Mouse (Mus musculus) urinary bladder, adult 18-20 months (tissue): ENCODE measurements around the gene Gm3371.
"Not testable (repeated sequence)": the region's sequence is repeated elsewhere in the genome, so short reads cannot be mapped to it uniquely, and the experiment has no call there.

Source experiments
- DNase-seq, 2 experiments: peaks; one replicate each; pipeline ENCODE4 v3.0.0; 2022; ENCODE audit warnings: low spot score in 2 of 2, mixed read lengths in 2 of 2

The Gm3371 gene

GRCm38 (mm10) chr14:44410588-44410987 lies at the start of gene Gm3371:
Gm3371 (minus strand) TSS chr14:44410688.
- DNase-seq, result not testable (repeated sequence)

DNA sequence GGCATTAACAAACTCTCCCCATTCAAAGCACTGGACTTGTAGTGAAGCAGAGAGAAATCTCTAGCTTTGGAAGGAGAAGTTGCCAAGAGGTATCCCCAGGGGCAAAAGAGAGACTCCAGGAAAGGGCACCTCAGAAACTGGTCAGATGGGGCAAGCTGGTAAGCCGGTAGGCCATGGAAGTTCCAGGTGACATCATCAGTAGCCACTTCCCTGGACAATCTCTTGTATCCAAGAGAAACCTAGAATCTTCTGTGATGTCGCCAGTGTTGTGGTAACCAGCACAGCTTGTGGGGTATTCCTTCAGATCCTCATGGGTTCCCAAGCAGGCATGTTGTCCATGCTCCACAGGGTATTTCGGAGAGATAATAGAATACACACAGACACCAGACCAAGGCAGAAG lies 22.8 kb upstream of the Gm3371 start, which contains the start of gene Gm8232:
Gene Gm8232, plus strand, starts transcription at position 301 of the 400 bp plus-strand sequence.
- not testable (repeated sequence) for DNase-seq

DNA sequence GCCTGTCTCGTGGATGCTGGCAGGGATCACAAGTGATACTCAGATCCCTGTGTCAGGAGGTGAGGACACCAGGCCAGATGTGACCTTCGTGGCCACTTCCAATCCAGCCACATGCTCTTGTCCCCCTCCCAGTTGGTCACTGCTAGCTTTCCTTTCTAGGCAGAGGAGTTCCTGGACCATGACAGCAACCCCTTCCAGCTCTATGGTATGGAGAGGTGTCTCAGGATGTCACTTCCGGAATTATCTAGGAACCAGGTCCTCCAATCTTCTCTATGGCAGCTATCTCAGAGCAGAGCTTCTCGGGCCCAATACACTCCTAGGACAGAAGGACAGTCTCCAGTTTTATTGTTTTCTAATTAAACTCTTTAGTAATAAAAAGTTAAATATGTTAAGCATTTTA lies 26.3 kb downstream of the Gm3371 start:
- DNase-seq, result not testable (repeated sequence)

- DNase-seq, result not testable (repeated sequence)
Measured at GRCm38 (mm10) chr14:44365057-44365456, 45.4 kb downstream of the Gm3371 start, which contains the start of gene Gm8229. Gm8229 (plus strand) TSS chr14:44365357.

DNA sequence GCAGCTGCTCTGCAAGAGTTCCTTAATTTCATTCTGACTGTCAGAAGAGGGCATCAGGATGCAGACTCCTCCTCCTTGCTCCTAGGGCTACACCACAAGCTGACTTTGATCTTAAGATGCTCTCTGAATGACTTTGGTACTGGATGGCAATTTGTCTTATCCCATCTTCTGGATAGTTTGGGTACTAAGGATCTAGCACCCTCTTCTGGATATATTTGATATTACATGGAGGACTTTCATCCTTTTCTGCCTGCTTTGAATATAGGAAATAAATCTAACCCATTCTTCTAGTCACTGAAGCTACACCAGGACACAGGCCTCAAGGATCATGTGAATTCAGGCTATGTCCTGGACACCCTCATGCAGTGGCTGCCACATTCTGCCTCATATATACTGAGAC lies 48.2 kb downstream of the Gm3371 start:
- DNase-seq, result not testable (repeated sequence)

DNA sequence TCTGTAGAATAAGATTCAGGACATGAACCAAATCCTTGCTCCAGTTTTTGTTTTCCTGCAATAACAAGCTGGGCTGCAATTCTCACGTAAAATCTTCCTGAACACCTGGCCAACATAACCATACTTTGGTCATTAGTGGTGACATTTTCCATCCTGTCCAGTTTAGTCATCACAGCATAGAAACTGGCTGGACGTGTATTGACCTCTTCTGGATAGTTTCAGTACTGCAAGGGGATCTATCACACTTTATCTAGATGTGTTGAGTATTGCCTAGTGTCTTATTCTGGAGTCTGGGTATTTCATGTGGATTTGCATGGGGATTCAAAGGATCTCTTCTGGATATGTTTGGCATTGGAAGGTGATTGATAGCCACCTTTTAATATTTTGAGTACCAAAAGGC lies 49.1 kb downstream of the Gm3371 start:
- DNase-seq, result not testable (repeated sequence)
